Mouse (Mus musculus): ENCODE data around the gene Pik3r5.
A peak's percentile ranks its signal among the peaks of the same experiment; 100 is the strongest.

Gene Pik3r5

GRCm38 (mm10) chr11:68451282-68451735, 19.4 kb downstream of the Pik3r5 start:
- peak; percentile 24 for DNase-seq

DNA sequence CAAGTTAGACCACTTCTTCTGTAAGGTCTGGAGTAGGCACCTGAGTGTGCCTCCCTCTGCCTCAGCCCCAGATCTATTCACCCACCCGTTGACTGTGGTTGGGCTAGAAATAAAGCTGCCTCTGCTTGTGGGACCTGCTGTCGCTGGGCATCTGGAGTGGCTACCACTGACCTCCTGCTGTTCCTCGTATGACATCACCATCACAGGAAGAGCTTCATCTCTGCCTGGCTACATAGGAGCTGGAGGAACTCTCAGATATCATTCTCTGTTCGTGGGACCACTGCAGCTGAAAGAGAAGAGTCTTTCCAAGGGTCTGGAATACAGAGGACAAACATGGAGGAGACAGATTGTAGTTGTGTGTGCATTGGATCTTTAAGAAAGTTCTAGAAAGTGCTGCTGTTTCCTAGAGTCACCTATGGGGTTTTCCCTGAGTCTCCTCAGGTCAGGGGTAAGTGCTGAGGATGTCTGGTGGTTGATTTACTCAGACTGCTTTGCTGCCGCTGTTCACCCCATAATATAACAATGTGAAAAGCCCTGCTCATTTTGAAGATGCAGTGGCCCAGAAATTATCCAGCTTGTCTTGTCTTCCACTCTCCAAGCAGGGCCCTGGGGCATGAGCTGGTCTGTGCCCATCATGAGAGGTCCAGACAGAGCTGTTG, 20.0 kb downstream of the Pik3r5 start:
- no peak for DNase-seq

- DNase-seq = no peak
Measured at GRCm38 (mm10) chr11:68452740-68453139, 20.8 kb downstream of the Pik3r5 start.

GRCm38 (mm10) chr11:68453301-68453700, 21.4 kb downstream of the Pik3r5 start:
- no peak for DNase-seq

- DNase-seq = no peak
Measured at GRCm38 (mm10) chr11:68458086-68458485, 26.2 kb downstream of the Pik3r5 start.

DNA sequence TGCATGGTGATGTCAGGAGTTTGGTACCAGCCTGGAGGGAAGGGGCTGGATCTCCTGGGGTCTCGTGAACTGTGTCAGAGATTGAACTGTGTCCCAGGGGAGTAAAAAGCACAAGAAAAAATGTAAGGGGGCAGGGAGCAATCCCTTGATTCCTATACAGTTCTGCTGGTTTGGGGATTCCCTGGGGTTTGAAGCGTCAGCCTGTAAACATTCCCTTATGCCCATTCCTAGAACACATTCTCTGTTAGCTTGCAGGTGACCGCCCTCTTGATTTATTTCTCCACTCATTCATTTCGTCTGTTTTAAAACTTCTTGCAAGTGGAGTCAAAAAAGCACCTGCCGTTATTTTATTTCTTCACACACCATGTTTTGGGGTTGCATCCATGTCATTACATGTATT, 27.1 kb downstream of the Pik3r5 start:
- DNase-seq = no peak

DNA sequence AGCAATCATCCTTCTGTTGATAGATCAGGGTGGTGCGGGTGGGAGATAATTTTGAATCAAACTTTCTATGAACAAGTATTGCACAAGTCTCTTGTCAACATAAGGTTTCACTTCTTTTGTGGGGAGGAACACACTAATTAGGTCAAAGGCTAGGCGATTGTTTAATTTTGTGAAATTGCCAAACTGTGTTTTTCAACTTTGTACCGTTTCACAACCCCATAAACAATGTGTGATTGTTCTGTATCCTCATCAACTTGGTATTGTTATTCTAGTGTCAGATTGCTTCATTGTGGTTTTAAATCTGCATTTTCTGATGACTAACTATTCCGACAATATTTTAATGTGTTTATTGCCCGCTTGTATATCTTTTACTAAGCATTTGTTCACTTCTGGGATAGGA, 27.6 kb downstream of the Pik3r5 start:
- no peak for DNase-seq

DNA sequence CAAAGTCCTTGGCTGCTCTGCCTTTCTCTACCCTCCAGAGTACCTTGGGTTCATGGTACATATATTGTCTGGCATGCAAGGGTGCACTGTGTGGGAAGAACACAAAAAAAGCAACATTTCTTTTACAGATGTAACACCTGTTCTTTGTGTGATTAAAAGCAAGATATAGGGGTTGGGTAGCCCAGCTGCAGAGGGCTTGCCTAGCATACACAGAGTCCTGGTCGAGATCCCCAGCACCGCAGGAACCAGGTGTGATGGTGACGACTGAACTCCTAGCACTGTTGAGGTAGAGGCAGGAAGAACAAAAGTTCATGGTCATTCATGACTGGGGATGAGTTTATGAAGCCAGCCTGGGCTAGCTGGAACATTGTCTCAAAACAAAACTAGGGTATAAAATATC, 30.8 kb downstream of the Pik3r5 start:
- no peak for DNase-seq

DNA sequence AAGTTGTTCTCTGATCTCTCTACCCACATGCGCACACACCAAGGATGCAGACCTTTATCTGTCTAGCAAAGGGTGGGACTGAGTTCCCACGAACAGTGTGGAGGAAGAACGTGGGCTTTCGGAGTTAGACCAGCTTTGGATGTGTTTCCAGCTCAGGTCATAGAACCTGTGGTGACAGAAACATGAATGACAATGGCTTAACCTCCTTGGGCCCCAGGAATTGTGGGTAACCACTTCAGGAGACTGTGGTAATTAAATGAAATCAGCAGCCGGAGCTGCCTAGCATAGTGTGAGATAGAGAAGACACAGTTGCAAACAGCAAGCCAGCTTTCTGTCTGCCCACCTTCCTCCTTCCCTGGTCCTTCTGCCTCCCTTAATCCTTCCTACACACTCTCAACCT, 32.3 kb downstream of the Pik3r5 start:
- DNase-seq = no peak

- no peak for DNase-seq
Measured at GRCm38 (mm10) chr11:68465090-68465489, 33.2 kb downstream of the Pik3r5 start.

- DNase-seq = no peak
Measured at GRCm38 (mm10) chr11:68467441-68467840, 35.5 kb downstream of the Pik3r5 start.

DNA sequence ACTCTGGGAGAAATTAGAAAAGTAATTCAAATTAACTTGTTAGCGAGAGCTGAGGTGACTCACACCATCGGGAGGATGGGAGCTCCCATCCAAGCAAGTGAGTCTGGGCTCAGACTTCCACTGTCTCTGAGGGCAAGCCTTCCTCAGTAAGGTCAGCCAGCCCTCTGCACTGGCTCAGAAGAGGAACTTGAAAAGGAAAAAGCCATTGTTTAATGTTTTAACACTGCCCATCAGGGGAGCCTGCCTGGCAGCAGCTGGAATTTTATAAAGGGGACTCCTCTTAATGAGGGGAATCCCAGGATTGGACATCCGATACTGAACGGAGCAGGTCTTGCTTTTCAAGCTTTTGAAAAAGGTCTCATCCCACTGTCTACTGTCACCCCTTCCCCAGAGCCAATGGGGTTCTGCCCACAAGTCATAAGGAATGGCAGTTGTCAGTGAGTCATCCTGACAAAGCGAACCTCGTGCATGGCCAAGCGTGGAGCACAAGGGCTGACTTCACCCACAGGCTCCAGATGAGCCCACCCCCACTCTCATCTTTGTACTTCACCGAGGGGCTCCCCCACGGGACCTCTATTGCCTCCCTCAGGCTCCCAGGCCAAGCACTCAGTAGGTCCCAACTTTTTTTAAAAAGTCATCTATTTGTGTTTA, 36.2 kb downstream of the Pik3r5 start:
- no peak for DNase-seq

DNA sequence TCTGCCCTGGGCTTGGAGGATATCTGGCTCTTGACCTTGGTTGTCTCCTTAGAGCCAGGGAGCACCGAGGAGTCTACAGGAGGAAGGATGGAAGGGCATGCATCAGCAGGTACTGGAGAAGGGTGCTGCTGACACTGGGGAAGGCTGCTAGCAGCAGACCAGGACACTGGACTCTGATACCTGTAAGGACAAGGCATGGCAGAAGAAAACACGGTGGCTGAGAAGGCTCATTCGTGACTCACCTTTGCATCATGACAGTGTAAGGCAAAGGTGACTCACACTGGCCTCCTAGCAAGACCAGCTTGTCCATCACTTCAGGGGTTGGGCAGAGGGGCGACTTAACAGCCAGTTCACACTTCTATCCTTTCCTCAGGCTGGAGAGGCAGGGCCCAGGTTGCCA, 37.0 kb downstream of the Pik3r5 start:
- DNase-seq = no peak

DNA sequence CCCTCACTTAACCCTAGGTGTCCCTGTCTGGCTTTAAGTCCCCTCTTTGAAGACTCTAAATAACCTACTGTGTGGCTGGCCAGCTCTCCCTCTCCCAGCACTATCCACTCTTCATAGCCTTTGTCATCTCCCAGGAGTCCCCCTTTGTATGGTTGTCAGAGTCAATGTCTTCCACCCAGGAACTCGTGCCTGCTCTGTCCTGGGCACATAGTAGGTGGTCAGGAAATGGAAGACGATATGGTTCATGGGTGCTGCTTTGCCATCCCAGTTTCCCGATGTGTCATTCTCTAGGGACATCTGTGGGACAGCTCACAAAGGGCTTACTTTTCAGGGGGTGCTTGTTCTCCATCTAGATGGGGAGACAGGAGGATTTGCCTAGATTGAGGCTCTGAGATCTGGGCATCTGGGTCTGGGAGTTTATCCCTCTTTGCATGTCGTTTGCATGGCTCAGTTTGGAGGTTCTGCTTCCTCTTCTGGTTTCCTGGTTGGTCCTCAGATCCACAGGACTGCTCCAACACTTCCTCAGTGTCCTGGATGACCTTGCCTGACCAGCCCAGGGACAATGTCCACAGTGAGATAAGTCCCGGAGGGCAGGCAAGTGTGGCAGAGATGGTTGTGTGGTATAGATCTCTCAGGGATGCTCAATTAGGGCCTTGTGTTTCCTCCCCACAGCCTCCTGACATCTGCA, 40.4 kb downstream of the Pik3r5 start:
- no peak for DNase-seq

- DNase-seq = no peak
Measured at GRCm38 (mm10) chr11:68474600-68474999, 42.7 kb downstream of the Pik3r5 start.

DNA sequence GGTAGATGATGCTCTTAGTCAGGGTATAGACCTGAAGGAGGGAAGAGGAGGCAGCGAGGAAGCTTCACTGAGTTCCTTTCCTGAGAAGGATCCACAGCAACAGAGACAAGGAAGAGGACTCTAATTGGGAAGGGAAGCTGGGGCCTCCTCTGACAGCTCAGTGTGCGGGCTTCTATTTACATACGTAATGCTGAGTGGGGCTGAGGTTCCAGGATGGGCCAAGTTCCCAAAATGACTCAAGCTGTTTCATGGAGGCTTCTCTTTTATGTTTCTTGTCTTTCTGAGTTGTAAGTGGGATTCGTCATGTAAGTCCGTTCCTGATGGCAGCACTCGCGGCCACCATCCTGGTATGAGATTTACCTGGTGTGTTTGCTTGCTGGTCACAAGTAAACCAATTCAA, 43.8 kb downstream of the Pik3r5 start:
- no peak for DNase-seq

DNA sequence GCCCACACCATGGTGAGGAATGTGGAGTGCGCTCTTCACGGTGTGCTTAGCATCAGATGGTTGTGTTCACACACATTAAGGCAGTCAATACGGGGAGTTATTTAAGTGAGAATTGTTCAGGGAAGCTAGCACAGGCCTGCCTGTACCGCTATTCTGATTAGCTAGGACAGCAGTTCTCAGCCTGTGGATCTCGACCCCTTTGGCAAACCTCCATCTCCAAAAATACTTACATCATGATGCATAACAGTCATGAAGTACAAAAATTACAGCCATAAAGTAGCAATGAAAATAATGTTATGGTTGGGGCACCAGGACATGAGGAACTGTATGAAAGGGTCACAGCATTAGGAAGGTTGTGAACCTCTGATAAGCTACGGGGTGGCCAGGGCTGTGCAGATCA, 45.7 kb downstream of the Pik3r5 start:
- DNase-seq = no peak

- DNase-seq = no peak
Measured at GRCm38 (mm10) chr11:68478574-68478981, 46.7 kb downstream of the Pik3r5 start.

DNA sequence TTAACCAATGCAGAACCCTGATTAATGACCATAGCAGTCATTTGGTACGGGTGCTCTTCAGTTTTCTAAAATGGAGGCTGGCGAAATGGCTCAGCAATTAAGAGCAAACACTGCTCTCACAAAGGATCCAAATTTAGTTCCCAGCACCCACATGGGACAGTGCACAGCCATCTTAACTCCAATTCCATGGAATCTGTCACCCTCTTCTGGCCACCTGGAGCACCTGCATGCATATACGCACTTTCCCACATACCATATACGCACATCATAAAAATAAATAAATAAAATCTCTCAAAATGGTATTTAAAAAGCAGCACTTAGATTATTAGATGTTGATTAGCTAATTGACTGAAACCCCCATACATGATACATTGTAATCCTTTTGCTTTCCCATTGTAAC, 48.7 kb downstream of the Pik3r5 start:
- DNase-seq = no peak

GRCm38 (mm10) chr11:68482001-68482400, 50.1 kb downstream of the Pik3r5 start:
- DNase-seq = no peak

- DNase-seq = no peak
Measured at GRCm38 (mm10) chr11:68483213-68483612, 51.3 kb downstream of the Pik3r5 start.

- DNase-seq = no peak
Measured at GRCm38 (mm10) chr11:68484431-68484830, 52.5 kb downstream of the Pik3r5 start.

GRCm38 (mm10) chr11:68485206-68485942, 53.5 kb downstream of the Pik3r5 start:
- DNase-seq = peak; percentile 74

Measured in embryo, embryonic 11 days (tissue).